Mouse (Mus musculus) thymus, postnatal 25 days (tissue): Measurements from ENCODE around the gene Sytl3.
A peak's percentile ranks its signal among the peaks of the same experiment; 100 is the strongest.
"Not testable (repeated sequence)": the region's sequence is repeated elsewhere in the genome, so short reads cannot be mapped to it uniquely, and the experiment has no call there.

ENCODE experiments used
- DNase-seq: peaks from one replicate; pipeline ENCODE4 v3.0.0; 2022

Gene Sytl3

DNA sequence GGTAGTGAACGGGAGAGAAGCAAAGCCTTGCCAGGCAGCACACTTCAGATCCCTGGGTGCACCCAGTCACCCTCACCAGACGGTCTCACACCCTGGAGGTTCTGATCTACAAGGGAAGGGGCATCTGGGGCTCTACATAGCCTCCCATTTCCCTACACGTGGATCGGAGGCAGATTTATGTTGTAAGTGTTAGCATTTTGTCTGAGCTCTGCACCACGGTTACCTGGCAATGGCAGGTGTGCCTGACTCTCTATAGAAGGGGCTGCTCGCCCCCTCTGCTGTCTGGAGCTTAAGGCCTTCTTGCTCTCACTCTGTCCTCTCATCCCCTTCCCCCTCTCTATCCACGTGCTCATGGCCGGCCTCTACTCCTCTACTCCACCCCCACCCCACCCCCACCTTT, 37.6 kb downstream of the Sytl3 start:
- DNase-seq, result not testable (repeated sequence)

GRCm38 (mm10) chr17:6697224-6697775, 38.4 kb downstream of the Sytl3 start:
- DNase-seq, result peak; percentile 69

- DNase-seq, result not testable (repeated sequence)
Observed at GRCm38 (mm10) chr17:6699502-6699901, 40.6 kb downstream of the Sytl3 start.

DNA sequence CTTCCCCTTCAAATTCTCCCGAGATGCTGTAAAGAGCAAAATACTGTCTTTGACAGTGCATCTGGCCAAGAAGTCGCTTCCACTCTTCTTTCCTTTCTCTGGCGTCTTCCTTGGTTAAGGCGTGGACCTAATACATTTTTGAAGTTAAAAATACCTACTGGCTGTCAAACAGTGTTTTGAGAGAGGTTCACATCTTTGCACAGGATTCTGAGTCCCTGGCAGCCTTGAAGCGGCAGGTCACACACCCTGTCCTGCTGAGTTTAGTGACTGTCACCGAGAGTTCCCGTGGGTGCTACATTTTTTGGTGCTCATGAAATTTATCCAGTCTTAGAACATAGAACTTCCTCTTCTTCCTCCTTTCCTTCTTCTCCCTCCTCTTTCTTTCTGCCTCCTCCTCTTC, 41.2 kb downstream of the Sytl3 start:
- not testable (repeated sequence) for DNase-seq

- DNase-seq, result not testable (repeated sequence)
Observed at GRCm38 (mm10) chr17:6702625-6703221, 43.8 kb downstream of the Sytl3 start.

DNA sequence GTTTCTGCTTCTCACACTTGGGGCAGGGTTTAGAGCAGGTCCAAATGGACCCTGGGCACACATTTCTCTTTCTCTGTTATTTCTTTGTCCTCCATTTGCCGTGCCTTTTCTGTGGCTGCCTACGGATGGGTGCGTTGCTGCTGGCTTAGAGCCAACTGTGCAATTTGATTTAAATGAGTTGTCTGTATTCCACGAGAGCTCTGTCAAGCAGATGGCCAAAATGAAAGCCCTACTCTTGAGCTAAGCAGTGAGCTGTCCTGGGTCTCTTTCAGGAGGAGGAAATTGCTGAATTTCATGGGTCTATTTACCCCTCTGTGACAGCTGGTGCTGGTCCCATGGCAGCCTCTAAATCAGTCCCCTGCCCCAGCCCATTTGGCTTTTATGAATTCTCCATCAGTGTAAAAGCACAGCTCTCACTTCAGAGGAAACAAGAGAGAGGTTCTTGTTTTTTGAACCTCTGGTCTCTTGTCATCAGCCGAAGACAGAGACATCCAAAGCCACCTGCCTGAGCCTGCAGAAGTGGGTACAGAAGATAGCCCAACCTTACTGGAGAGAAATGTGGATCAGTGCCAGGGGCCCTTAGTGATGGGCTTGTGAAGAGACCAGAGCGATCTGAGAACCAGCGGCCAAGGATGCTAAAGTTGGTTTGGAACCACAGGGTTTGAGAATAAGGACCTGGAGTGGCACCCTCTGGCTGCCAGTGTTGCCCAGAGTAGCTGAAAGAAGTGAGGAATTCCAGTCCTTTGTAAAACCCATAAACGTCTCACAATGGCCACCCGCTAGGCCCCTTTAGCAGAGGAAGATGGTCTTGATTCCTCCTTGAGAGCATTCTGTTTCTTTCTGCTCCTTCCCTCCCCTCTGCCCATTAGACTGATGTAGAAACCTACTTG, 44.7 kb downstream of the Sytl3 start:
- DNase-seq, result not testable (repeated sequence)

DNA sequence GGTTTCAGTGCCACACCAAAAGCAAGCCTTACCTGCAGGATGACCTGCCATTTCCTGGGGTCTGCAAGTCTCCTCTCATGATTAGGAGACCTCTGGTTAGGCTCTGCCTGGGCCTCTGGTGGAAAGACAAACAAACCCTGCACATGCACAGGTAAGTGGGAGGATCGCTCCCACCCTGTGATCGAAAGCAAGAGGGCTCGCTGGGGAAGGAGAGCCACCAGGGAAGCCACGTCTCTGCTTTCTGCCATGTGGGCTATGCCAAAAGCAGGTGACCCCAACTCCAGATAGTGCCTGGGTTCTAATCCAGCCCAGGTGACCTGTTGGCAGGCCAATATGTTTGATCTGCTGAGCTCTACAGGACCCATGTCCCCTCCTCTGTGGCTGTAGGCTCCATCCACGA, 47.6 kb downstream of the Sytl3 start:
- DNase-seq, result not testable (repeated sequence)

DNA sequence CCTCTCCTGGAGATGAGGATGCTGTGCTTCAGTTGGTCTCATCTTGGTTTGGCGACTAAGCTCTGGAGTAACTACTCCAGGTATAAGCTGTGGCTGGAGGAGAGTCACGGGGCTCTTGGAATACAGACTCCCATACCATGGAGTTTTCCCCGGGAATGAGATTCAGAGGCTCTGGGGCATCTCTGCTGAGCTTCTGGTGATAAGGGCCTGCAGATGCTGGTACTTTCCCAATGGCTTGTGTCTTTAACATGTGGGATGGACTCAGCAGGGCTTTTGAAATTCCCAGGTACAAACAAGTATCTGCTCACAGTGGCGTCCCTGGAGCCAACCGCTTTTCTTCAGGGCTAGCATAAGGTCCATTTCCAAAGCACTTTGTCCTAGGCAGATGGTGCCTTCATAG, 48.5 kb downstream of the Sytl3 start:
- DNase-seq, result not testable (repeated sequence)

DNA sequence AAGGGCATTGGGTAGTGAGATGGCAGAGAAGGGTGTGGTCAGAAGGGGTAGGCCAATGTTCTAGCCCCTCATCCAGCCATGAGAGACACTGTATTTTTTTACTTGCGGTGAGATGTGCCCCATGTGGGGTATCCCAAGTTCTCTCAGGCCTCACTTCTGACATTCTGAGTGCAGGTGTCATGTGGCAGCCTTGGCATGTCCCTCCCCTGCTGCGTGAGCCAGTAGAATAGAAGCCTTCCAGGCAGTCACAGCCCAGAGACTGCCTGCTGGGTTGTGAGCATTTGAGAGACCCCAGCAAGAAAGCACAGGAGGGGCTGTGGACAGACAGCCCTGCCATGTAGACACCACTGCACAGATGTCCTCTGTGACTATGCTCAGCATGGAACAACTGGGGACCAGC, 49.3 kb downstream of the Sytl3 start:
- not testable (repeated sequence) for DNase-seq

DNA sequence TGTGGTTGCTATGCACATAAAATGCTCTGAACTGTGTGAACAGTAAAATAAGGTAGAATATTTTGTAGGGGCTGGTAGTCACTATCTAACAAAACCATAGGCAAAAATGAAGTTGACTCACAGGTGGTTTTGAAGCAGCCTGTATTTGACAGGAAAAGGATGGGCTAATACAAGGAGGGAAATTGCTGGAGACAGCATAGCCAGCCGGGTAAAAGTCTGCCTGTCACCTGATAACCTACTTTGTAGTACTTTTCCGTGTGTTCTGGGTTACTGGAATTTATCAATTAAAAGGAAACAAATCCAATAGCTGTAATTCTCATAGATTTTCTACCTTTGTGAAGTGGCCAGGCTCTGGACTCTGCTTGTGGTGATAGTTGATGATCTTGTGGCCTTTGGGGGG, 54.6 kb downstream of the Sytl3 start:
- not testable (repeated sequence) for DNase-seq

- DNase-seq, result not testable (repeated sequence)
Observed at GRCm38 (mm10) chr17:6713944-6714343, 55.1 kb downstream of the Sytl3 start.

GRCm38 (mm10) chr17:6727996-6728610, 69.2 kb downstream of the Sytl3 start:
- DNase-seq, result no peak

DNA sequence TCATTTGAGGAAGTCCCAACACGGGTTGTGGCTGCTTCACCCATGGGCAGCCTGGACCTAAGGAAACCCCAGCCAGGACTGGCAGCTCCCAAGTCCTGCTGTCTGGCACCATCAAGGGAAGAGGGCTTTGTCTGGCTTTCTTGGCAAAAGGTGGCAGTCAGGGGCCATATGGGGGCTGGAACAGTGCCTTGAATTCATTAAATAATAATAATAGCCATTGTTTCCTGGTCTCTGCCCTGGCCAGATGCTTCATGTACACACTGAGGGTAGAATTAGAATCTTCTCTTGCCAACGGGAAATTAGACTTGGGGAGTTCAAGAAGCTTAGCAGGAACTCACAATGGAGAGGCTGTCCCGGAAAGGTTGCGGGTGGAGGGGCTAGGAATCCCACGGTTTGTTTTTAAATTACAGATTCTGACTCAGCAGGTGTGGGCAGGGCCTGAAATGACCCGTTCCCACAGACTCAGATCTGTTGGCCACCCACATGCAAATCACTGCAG, 70.4 kb downstream of the Sytl3 start:
- no peak for DNase-seq

GRCm38 (mm10) chr17:6731132-6731531, 72.2 kb downstream of the Sytl3 start:
- DNase-seq, result no peak

DNA sequence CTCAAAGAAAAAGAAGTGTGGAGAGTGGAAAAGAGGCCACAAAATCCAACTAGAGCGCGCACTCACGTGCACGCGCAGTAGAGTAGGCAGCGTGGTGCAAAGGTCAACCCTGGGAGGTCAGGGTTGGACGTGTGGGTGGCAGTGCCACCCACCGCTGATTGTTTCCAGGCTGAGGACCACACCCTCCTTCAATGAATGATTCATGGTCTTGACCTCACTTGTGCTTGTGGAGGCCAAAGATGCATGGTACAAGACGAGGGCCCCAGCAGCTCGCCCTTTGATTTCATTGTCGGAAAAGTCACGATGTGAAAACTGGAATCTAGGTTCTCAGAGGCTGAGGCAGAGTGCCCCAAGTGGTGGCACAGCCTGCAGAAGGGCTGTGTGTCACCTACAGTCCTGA, 72.7 kb downstream of the Sytl3 start:
- DNase-seq, result no peak

DNA sequence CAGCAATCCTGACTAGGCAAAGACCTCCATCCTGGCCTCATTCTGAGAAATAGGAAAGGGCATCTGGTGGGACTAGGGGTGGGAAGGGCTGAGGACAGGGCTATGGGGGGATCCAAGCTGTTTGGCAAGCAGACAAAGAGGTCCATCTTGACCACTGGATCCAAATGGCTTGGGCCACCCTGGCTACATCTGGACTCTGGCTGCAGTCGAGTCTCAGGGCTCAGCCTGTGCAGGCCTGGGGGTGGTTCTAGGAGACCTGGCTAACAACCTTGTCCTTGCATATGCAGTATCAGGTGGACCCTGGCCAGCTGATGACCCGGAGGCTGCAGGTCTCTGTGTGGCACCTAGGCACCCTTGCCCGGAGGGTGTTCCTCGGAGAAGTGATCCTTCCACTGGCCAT, 73.8 kb downstream of the Sytl3 start:
- DNase-seq, result no peak

- no peak for DNase-seq
Observed at GRCm38 (mm10) chr17:6733322-6733875, 74.5 kb downstream of the Sytl3 start.

- DNase-seq, result no peak
Observed at GRCm38 (mm10) chr17:6734746-6735441, 76.0 kb downstream of the Sytl3 start.

GRCm38 (mm10) chr17:6736306-6737272, 77.7 kb downstream of the Sytl3 start:
- DNase-seq, result no peak

GRCm38 (mm10) chr17:6737273-6737997, 78.5 kb downstream of the Sytl3 start:
- no peak for DNase-seq
